Mouse (Mus musculus) T-cell, adult 2 months (primary cell): ENCODE measurements around the gene Dmbx1.

Experiments
- DNase-seq: peaks from one replicate; pipeline ENCODE4 v3.0.0; 2022; ENCODE audit warnings: low spot score

The Dmbx1 gene

DNA sequence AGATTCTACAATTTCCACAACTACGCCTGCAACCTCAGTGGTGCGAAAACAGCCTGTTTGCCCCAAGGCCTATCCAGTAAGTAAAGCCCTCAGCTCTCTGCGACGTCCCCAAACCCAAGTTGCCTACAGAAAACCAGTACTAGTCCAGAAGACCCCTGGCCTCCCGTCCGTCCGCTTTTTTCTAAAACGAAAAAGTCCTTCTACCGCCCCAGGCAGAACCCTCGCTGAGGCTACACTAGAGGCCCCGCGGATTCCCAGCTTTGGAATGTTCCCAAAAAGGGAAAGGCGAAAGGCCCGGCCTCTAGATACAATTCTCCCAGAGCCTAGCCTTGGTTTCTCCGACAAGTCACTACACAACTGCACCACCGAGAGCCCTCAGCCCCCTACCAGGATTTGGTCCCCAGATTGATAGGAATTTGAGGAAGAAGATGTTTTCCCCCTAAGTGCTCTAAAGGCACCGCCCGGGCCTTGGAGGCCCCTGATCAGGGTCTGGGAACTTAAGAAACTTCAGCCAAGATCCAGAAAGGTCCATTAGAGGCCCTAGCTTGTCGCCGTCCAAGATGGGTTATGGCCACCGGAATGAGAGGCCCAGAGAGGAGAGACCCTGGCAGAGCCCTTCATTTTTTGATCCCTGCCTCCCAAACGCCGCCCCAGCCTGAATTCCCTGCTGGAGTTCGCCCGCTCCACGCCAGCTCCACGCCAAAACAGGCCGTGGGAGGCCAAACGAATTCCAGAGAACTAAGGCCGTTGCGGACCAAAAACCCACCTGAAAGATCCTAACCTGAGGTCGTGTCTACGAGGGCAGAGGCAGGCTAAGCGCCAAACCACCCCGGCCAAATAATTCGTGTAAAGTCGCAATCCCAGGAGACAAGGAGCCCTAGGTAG, 1.2 kb downstream of the Dmbx1 start:
- DNase-seq, result no peak

DNA sequence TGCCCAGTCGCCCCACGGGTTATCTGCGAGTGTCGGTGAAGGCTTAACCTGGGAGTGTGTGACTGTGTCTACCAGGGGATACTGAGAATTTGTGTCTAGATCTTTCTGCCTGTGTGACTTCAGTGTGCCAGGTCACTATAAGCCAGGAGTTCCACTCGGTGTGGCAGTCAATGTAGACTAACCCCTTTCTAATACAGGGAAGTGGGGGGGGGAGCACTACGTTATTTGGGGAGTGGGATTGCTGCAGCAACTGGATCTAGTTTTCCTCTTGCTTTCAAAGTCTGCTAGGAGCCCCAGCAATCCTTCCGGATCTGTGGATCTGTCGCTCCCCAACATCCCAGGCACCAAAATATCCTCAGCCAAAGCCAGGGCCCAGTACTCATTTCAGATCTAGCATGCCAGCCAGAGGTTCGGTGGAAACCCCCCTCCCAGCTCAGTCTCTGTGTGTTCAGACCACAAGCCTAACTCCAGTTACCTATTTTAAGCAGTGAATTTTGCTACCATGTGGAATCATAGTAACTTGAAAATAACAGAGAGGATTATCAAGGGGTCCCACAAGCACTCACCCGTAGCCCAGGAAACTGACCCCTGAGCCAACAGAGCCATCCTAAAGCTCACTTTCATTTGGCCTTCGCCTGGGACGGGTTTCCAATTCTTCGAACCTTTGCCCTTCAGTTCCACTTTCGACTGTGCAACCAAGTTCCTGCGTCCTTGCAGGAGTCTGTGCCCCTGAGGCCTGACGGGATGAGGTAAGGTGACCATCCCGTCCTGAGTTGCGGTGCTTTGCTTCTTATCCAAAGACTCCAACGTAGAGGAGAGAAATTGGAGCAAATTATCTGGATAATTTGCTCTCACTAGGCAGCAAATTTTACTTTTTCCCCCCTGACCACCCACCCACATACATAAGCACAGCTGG, 2.4 kb downstream of the Dmbx1 start:
- DNase-seq, result no peak

DNA sequence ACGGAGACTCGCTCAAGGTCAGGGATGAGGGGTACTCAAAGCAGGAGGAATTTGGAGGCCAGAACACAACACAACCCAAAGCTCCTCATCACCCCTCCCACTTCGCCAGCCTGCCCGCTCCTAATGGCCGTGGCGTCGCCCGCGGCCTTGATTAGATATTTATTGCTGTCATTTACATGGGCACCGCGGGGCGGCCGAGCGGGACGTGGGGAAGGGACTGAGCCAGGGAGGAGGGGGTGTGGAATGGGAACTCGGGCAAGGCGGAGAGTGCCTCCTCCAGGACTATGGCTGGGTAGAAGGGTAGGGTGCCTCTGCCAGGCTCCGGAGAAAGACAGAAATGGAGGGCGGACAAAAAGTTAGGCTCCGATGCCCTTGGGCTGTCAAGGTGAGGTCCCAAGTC, 3.1 kb downstream of the Dmbx1 start:
- DNase-seq, result no peak

DNA sequence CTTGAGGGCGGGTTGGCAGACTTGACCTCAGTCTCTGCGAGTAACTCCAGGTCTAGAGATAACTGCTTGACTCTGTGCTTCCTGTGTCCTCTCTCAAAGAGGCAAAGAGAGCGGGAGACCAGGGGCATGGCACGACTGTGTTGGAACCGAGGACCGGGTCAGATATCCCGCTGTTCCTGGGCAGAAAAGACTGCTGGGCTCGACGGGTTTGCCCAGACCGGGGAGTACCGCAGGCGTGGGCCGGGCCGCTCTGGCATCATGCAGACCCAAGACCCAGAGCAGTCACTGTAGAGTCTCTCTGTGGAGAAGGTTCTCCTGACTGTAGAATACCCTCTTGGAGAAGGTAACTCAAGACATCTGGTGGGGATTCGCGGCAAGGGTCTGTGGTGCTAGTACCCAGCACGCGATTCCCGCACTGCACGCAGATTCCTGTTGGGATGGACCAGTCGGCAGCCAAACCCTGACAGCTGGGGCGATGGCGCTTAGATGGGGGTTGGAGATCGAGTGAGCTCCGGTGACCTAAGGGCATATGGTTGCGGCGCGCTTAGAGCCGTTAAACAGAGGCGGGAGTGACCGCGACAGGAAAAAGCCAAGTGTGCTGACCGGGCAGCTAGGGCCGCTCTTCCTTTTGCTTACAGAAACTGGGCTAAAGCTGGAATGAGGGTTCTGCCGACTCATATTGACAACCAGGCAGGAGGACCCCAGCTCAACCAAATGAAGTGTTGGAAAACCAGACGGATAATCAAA, 3.7 kb downstream of the Dmbx1 start:
- DNase-seq, result no peak

DNA sequence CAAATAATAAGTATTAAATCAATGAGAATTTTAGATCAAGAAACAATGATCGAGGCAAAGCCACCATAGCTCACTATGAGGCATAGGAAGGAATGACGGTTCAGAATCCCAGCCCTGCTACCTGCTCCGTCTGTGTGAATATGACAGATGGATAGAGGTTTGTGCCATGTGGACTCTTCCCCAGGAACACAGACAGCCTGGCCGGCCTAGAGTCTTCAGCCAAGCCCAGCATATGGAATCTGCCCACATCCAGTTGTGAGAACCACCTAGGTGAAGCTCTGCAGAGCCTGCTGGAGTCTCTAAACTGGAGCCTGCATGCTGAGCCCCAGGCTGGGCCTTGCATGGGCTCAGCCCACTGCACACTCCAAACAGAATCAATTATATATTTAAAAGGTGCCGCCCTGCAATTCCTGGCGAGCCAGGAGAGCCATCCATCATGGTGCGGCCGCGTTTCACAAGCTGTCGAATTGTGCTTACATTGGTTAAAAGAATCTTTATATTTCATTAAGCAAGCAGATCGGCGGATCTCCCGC, 8.1 kb downstream of the Dmbx1 start:
- DNase-seq, result no peak

DNA sequence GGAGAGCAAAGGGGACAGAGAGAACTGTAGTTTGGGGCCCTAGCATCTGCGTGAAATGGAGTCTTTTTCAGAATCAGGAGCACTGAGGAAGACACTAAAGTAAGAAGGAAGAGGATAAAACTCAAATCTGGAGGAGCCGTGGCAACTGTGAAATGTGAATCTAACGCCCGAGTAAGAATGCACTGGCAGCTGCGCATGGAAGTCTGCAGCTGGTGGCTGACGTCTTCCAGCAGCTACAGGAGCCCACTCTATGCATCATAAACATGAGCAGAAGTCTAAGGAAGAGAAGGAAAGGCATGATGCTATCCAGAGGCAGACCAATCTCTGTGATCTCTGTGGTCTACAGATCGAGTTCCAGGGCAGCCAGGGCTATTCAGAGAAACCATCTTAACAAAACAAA, 12.1 kb downstream of the Dmbx1 start:
- no peak for DNase-seq

DNA sequence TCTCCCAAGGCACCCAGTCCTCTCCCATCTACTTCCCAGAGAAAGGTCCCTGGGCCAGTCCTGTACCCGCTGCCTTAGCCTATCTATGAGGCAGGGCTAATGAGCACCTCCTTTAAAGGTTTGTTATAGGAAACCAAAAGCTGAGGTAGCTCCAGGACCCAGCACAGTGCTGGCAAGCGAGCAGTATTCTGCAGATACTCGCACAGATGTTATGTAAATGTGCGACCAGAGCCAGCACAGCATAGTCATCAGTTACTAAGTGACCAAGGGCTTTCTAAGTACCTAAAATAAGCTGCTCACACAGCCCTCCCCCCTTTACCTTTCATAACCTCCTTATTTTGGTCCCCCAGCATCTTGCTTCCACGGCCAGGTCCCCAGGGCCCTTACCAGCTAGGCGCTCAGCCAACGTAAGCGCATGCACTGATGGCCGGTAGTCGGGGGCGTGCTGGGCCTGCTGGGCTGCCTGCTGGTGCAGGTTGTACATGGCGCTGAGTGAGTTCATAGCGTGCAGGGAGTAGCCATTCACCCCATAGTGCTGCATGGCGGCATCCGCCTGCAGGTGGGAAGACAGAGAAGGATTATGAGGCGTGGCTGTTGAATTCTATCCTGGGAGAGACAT, 16.4 kb downstream of the Dmbx1 start:
- DNase-seq, result no peak

DNA sequence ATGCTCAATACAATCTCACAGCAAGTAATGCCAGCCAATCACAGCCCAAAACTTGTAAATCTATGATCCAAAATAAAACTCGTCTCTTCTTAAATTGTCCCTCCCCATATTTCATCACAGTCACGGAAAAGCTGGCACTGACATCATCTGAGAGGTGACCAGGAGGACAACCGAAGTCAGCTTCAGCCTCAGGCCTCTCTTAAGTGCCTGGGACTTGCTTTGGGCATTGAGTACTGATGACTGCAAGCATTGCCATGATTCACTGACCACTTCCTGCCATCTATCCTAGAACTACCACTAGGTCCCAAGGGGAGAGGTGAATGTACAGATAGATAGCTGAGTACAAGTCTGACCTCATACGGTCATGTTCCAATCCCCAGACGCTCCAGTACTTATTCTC, 17.0 kb downstream of the Dmbx1 start:
- DNase-seq, result no peak

DNA sequence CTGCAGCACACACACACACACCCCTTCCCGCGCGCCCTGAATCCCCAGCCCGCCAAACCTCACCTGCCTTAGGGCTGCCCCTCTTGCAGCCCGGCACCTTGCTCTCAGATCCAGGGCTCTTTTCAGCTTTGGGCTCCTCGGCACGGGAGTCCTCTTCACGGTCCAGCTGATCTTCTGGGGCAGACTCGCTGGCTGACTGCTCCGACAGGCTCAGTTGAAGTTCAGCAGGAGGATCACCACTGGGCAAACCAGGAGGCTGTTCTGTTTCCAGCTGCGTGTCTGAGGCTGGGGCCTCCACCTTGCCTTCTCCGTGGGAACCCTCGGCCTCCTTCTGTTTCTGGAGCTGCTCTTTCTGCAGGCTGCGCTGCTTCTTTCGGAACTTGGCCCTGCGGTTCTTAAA, 19.8 kb downstream of the Dmbx1 start:
- no peak for DNase-seq

DNA sequence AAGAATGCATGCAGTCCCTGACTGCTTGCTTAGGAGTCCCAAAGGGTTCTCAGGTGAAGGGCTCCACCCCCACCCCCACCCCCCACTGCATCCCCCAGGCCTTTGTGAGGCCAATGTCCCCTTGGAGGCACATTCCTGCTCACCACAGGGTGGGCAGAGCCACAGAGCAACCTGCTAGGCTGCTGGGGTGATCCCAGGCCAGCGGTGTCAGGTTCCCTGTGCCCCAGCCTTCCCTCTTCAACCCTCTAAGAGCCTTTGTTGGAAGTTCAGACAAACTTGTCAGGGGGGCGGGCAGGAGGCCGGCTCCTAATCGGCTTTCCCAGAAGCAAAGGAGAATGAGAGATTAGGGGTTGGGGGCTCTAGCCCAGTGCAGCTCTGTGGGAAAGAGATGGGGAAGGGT, 28.1 kb downstream of the Dmbx1 start:
- DNase-seq, result no peak

DNA sequence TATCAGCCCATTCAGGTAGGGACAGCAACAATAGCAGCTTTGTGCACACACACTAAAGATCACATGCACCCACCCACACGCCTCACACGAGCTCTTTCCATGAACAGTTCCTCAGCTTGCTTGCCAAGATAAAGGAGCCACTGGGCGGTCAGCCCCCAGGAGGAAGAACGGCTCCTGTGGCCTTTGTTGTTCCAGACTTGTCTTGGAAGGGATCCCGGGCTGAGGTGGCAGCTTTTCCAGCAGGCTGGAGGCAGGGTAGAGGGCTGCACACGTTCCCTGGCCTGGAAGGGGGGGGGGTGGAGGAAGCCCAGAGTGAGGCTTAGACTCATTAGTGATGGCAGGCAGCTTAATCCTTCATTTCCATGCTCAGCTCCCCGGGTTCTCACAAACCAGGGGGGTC, 31.1 kb downstream of the Dmbx1 start:
- no peak for DNase-seq

DNA sequence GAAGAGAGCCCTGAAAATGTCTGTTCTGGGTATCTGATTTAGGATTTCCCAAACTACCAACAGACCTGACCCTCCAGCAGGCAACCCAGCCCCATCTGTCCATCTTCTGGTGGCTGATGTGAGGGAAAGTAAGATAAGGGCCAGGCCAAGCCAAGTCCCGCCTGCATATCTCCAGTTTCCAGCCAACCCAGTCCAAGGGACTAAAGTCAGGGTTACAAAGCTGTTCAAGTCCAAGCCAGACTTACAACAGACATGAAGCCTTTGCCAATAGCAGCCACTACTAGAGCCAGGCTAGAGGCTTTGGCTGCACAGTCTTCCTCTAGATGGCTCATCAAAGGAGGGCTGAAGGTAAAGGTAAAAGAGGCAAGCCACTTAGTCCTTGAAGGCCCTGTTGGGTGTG, 31.7 kb downstream of the Dmbx1 start:
- DNase-seq, result no peak

DNA sequence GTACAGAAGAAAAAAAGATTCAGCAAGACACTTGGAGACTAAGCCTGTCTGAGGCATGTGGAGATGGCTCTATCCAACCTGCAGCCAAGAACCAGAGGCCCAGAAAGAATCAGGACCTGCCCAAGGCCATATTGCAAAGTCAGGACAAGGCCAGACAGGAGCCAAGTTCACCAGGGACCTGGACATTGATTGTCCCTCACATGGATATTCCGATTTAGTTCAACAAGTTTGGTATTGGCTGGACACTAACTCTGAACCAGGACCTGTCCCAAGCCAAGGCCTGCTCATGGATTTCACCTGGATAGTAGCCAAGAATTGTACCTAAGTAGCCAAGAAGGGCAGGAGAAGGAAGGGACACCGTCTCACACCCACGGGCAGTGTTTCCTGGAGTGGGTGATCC, 32.9 kb downstream of the Dmbx1 start:
- DNase-seq, result no peak

DNA sequence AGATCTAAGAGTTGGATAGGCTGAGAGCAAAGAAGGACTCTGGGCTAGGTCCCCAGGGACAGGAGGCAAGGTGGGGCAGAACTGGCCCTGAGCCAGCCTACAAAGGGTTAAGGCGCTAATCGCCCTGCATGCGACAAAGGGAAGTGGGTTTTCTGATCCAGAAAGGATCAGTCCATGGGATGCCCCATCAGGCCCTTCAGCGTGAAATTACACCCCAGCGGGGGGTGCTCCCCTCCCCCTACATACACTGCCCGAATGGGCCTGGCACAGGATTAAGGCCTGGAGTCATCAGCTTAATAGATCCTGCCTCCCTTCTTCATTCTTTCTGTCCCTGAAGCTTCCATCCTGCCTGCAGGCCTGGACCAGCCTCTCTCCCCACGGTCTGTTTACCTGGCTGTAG, 34.0 kb downstream of the Dmbx1 start:
- no peak for DNase-seq

DNA sequence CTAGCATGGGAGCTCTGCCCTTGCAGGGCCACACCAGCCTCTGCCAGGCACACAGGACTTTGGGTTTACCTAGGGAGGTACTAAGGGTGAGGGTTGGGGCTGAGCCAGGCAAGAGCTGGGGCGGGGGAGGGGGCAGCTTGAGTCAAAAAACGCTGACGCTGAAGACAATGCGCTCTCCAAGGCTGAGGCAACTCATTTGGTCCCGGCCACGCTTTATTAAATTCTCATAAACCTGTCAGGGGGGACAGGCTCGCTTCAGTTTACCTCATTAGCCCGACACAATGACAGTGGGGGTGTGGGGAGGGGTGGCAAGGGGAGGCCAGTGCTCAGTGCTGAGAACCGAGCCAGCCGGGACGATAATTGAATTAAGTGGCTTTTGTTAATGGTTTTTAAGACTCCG, 35.4 kb downstream of the Dmbx1 start:
- DNase-seq, result no peak

DNA sequence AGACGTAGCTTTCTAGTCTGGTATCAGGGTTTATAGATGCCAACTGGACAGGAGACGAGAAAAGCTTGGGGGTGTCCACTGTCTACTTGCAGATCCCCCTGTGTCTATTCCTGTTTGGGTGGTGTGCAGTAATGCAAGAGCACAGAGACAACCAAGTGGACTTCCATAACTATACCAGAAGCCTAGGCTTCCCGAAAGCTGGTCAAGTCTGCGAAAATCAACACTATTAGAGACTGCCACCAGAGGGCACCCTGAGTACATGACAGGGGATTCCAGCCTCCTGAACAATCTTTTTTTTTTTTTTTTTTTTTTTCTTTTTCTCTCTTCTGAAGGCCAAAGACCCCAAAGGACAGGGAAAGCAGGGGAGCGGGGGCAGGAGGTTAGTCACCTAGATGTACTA, 36.9 kb downstream of the Dmbx1 start:
- peak; percentile 52 for DNase-seq

DNA sequence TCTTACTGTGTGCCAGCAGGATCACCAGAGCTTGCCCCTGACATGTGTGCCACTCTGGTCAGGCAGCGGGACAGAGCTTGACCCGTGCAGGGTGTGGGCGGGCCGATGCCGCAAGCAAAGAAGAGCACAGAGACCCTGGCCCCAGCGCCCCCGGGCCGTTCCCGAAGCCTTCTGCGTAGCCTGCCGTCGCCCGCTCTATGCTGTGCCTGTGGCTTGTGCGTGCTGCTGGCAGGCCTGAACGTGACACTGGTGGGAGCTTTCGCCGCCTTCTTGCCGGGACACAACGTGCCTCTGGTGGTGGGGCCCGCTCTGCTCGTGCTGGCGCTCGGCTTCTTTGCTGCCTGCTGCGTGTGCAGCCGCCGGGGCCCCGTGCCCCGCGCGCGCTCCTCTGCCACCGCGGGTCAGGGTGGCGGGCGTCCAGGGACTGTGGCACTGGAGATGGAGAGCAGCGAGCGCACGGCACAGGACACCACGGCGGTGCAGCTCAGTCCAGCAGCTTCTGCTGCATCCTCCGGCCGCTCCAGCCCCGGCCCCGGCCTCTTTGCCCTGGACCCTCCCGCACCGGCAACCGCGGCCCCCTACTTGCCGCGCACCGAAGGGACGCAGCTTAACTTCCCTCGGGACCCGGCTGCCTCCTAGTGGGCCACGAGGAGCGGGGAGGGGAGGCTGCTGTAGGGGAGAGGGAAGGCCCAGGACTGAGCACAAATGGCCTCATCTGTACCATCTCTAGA, 41.7 kb downstream of the Dmbx1 start:
- no peak for DNase-seq

DNA sequence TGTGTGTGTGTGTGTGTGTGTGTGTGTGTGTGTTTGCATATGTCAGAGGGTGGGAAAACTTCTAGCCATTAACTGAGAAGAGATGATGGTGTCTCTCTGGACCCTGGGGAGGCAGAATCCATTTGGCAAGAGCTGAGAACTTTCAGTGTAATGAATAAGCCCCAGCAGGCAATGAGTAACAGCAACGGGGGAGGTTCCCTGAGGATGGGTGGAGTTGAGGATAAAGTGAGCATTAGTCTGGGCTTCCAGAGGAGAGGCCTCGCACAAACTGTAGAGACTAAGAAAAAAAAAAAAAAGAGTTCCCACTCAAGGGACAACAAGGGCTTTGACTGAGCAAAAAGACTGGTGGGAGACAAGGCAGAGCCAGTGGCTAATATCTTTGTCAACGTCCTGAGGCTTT, 45.4 kb downstream of the Dmbx1 start:
- DNase-seq, result no peak

DNA sequence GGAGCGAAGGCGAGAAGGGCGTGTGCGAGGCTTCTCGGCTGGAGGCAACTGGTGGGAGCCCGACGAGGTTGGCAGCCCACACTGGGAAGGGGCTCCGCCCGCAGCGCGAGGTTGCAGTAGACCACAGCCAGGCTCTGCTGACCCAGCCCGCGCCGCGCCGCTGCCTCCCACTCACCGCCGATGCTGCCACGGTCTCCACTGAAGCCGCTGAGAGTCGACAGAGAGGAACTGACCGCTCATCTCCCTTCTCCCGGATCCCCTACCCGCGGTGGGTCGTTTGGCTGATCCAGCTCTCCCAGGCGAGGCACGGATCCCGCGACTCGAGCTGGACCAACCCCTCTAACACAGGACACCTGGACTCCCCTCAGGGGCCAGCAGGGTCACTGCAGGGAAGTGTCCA, 49.2 kb downstream of the Dmbx1 start, which contains the start of gene 6430628N08Rik:
Gene 6430628N08Rik (plus strand): TSS at position 113 of the 400 bp plus-strand sequence.
- no peak for DNase-seq

DNA sequence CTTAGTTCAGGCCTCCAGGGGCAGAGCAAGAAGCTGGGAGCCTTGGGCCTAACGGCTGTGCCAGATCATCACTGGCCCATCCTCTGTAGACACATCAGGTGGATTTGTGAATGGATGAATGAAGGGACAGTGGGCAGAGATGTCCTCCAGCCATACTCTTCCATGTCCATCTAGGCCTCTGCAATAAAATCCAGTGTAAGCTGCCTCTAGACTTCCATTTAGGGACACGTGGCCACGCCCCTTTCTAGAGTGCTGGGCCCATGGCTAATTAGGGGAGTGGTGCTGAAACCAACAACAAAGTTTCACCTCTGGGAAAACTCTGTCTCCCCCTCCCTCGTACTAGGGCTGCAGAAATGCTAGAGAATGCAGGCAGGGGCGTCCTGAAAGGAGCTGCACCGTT, 49.7 kb downstream of the Dmbx1 start:
- DNase-seq, result no peak

DNA sequence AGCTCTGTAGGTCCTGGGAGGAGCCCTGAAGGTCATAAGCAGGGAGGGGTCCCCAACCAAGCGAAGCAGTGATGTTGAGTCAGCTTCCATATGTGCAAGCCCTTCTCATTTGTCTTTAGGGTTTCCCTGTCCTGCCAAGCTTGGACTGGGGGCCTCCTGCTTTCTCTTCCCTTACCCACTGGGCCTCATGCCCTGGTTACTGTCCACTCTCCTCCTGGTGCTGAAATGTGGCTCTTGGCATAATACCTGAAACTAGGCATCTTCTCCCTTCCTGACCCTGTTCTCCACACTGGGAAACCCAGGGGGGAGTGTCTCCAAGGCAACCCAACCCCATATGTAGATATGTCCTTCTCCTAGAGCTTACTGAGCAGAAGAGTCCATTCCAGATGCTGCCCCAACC, 52.9 kb downstream of the Dmbx1 start:
- DNase-seq, result no peak
